Mouse (Mus musculus): ENCODE measurements around the gene Hps4.

Gene Hps4

GRCm38 (mm10) chr5:112367338-112367737 is 24.5 kb downstream of the Hps4 start:
- no peak for DNase-seq (ENCODE audit: extremely low spot score)

- DNase-seq (ENCODE audit: extremely low spot score) = no peak
Measured at GRCm38 (mm10) chr5:112367929-112368328, 25.0 kb downstream of the Hps4 start.

- DNase-seq (ENCODE audit: extremely low spot score) = no peak
Measured at GRCm38 (mm10) chr5:112368666-112369065, 25.8 kb downstream of the Hps4 start.

GRCm38 (mm10) chr5:112369326-112369725 is 26.4 kb downstream of the Hps4 start:
- DNase-seq (ENCODE audit: extremely low spot score) = no peak

GRCm38 (mm10) chr5:112370236-112370813 is 27.4 kb downstream of the Hps4 start:
- DNase-seq (ENCODE audit: extremely low spot score) = no peak

GRCm38 (mm10) chr5:112371933-112372332 is 29.1 kb downstream of the Hps4 start:
- DNase-seq (ENCODE audit: extremely low spot score) = peak; percentile 24

- no peak for DNase-seq (ENCODE audit: extremely low spot score)
Measured at GRCm38 (mm10) chr5:112376111-112376510, 33.2 kb downstream of the Hps4 start.

- DNase-seq (ENCODE audit: extremely low spot score) = no peak
Measured at GRCm38 (mm10) chr5:112377380-112377779, 34.5 kb downstream of the Hps4 start.

- DNase-seq (ENCODE audit: extremely low spot score) = no peak
Measured at GRCm38 (mm10) chr5:112378716-112379115, 35.8 kb downstream of the Hps4 start.

GRCm38 (mm10) chr5:112381154-112381553 is 38.3 kb downstream of the Hps4 start:
- no peak for DNase-seq (ENCODE audit: extremely low spot score)

- DNase-seq (ENCODE audit: extremely low spot score) = no peak
Measured at GRCm38 (mm10) chr5:112382042-112382441, 39.2 kb downstream of the Hps4 start.

GRCm38 (mm10) chr5:112382641-112383330 is 39.9 kb downstream of the Hps4 start:
- no peak for DNase-seq (ENCODE audit: extremely low spot score)

- DNase-seq (ENCODE audit: extremely low spot score) = no peak
Measured at GRCm38 (mm10) chr5:112384805-112385472, 42.1 kb downstream of the Hps4 start.

- DNase-seq (ENCODE audit: extremely low spot score) = no peak
Measured at GRCm38 (mm10) chr5:112385973-112386372, 43.1 kb downstream of the Hps4 start.

- no peak for DNase-seq (ENCODE audit: extremely low spot score)
Measured at GRCm38 (mm10) chr5:112389352-112389751, 46.5 kb downstream of the Hps4 start.

- no peak for DNase-seq (ENCODE audit: extremely low spot score)
Measured at GRCm38 (mm10) chr5:112391002-112391401, 48.1 kb downstream of the Hps4 start.

GRCm38 (mm10) chr5:112391676-112392323 is 48.9 kb downstream of the Hps4 start:
- DNase-seq (ENCODE audit: extremely low spot score) = no peak

- peak; percentile 36 for DNase-seq (ENCODE audit: extremely low spot score)
Measured at GRCm38 (mm10) chr5:112393741-112394414, 51.0 kb downstream of the Hps4 start.

- no peak for DNase-seq (ENCODE audit: extremely low spot score)
Measured at GRCm38 (mm10) chr5:112394415-112394763, 51.5 kb downstream of the Hps4 start.

- peak; percentile 90 for DNase-seq (ENCODE audit: extremely low spot score)
Measured at GRCm38 (mm10) chr5:112394779-112395443, 52.0 kb downstream of the Hps4 start, which contains the start of gene Asphd2. TSS of gene Asphd2 (minus strand) at chr5:112394866.

GRCm38 (mm10) chr5:112396066-112396465 is 53.2 kb downstream of the Hps4 start:
- DNase-seq (ENCODE audit: extremely low spot score) = no peak

All from embryo, embryonic 9.5 days (tissue).